ENCODE assay signal across 9 mouse cellular contexts in genomic region chr2:101652204-101652920, GRCm38 (mm10). TPM values are rescaled to one million over a fixed set of nuclear protein-coding genes. Genes with fewer than 3 reads are reported as not detected.
A peak's percentile ranks its signal among the peaks of the same experiment; 100 is the strongest.
DNase-seq lines count a peak whose midpoint lies in the region; ATAC-seq lines count a peak whose summit lies in the region.
"Had no signal": no experiment of that assay in that cellular context is flagged by ENCODE, and none has a peak within 500 bp of the region (broad histone marks: within the 10 kb centered on the region; RNA-seq: fewer than 3 reads in every experiment).

No protein-coding gene starts in this region.

- H3K4me2 ChIP-seq in heart, embryonic 16.5 days (ENCODE audit: low read depth, low read length), result peak overlapping the region; percentile 79
- peak overlapping the region; percentile 46 for H3K4me2 ChIP-seq in forebrain, embryonic 11.5 days (ENCODE audit: low read depth, low read length, severe bottlenecking)
- H3K4me2 ChIP-seq in liver, embryonic 12.5 days, result peak overlapping the region; percentile 58
- peak overlapping the region; percentile 54 for H3K4me2 ChIP-seq in stomach, embryonic 16.5 days (ENCODE audit: low read depth, low read length)

- peak overlapping the region; percentile 60 for H3K9ac ChIP-seq in heart, embryonic 16.5 days (ENCODE audit: low read length)
- H3K9ac ChIP-seq in forebrain, embryonic 11.5 days (ENCODE audit: low read length), result peak overlapping the region; percentile 30; the same call in 1 of the 2 replicates
- H3K9ac ChIP-seq in liver, embryonic 12.5 days, result no peak overlapping the region
- H3K9ac ChIP-seq in stomach, embryonic 16.5 days (ENCODE audit: low read length), result no peak overlapping the region

- no peak for ATAC-seq in heart, embryonic 16.5 days (replicated peaks; ENCODE audit: extremely low read depth, insufficient read depth, low FRiP score)
- peak; percentile 67 for ATAC-seq in forebrain, embryonic 11.5 days (replicated peaks; ENCODE audit: low FRiP score)
- peak; percentile 52 for ATAC-seq in liver, embryonic 12.5 days
- ATAC-seq in stomach, embryonic 16.5 days (ENCODE audit: insufficient read depth, low FRiP score), result no peak

- no peak for DNase-seq in heart, postnatal 14 days
- peak; percentile 71 for DNase-seq in Muller cell, postnatal 12 days (ENCODE audit: inconsistent ontology term)
- DNase-seq in forebrain, embryonic 11.5 days (ENCODE audit: low spot score), result no peak
- DNase-seq in left cerebral cortex, adult 9 months (ENCODE audit: low spot score in 2 of 2), result no peak
- DNase-seq in left cerebral cortex, postnatal 36 days (ENCODE audit: low spot score in 2 of 2), result no peak

- no peaks in the 10 kb centered on the region for H3K27me3 ChIP-seq in heart, embryonic 16.5 days (ENCODE audit: control insufficient read depth, insufficient read depth, low read length)
- no peaks in the 10 kb centered on the region for H3K27me3 ChIP-seq in forebrain, embryonic 11.5 days (ENCODE audit: control insufficient read depth, insufficient read depth, low read length)
- 0 out of 2 replicates have a peak, but pooled peaks cover 2% of the 10 kb centered on the region for H3K27me3 ChIP-seq in liver, embryonic 12.5 days (replicated peaks)
- no peaks in the 10 kb centered on the region for H3K27me3 ChIP-seq in stomach, embryonic 16.5 days (ENCODE audit: control insufficient read depth, insufficient read depth, low read length)

- peaks cover 5% of the 10 kb centered on the region; the same call in 1 of the 2 replicates for H3K4me1 ChIP-seq in heart, embryonic 16.5 days (ENCODE audit: control insufficient read depth, insufficient read depth, low read length)
- no peaks in the 10 kb centered on the region; the same call in 1 of the 2 replicates for H3K4me1 ChIP-seq in forebrain, embryonic 11.5 days (replicated peaks; ENCODE audit: control insufficient read depth, insufficient read depth, low read length)
- H3K4me1 ChIP-seq in liver, embryonic 12.5 days, result peaks cover 9% of the 10 kb centered on the region; the same call in 1 of the 2 replicates
- H3K4me1 ChIP-seq in stomach, embryonic 16.5 days (ENCODE audit: control insufficient read depth, insufficient read depth, low read length), result no peaks in the 10 kb centered on the region

- no peak overlapping the region for H3K27ac ChIP-seq in heart, embryonic 16.5 days (ENCODE audit: low read length)
- H3K27ac ChIP-seq in forebrain, embryonic 11.5 days (ENCODE audit: low read depth, low read length), result no peak overlapping the region
- H3K27ac ChIP-seq in liver, embryonic 12.5 days, result no peak overlapping the region
- H3K27ac ChIP-seq in stomach, embryonic 16.5 days (ENCODE audit: low read length), result no peak overlapping the region

- 36% methylated on average over 14 of the region's 14 CpGs for WGBS in heart, embryonic 16.5 days
- 43% methylated on average over 14 of the region's 14 CpGs for WGBS in forebrain, embryonic 11.5 days
- WGBS in liver, embryonic 12.5 days (ENCODE audit: insufficient replicate concordance), result 35% methylated on average over 14 of the region's 14 CpGs
- WGBS in stomach, embryonic 16.5 days, result 38% methylated on average over 14 of the region's 14 CpGs

- H3K36me3 ChIP-seq in heart, embryonic 16.5 days (ENCODE audit: control insufficient read depth, insufficient read depth), result no peaks in the 10 kb centered on the region
- H3K36me3 ChIP-seq in forebrain, embryonic 11.5 days (ENCODE audit: control insufficient read depth, insufficient read depth, low read length), result no peaks in the 10 kb centered on the region
- no peaks in the 10 kb centered on the region for H3K36me3 ChIP-seq in liver, embryonic 12.5 days
- H3K36me3 ChIP-seq in stomach, embryonic 16.5 days (ENCODE audit: control insufficient read depth, insufficient read depth, low read length), result no peaks in the 10 kb centered on the region

- intact Hi-C loops in heart, postnatal 14 days (cut with DNase I), result loop anchor here (2.0 kb wide), 2 partner anchors 54 to 126 kb away; no protein-coding TSS in a partner anchor
- intact Hi-C loops in left cerebral cortex, postnatal 36 days (cut with DNase I), result loop anchor here (2.0 to 5.0 kb wide), 2 partner anchors 56 to 180 kb away; no protein-coding TSS in a partner anchor

- H3K9me3 ChIP-seq in heart, embryonic 16.5 days (replicated peaks; ENCODE audit: control insufficient read depth, low read length), result no peaks in the 10 kb centered on the region
- no peaks in the 10 kb centered on the region for H3K9me3 ChIP-seq in forebrain, embryonic 11.5 days (ENCODE audit: control insufficient read depth, low read length)
- no peaks in the 10 kb centered on the region for H3K9me3 ChIP-seq in liver, embryonic 12.5 days (replicated peaks)
- no peaks in the 10 kb centered on the region for H3K9me3 ChIP-seq in stomach, embryonic 16.5 days (replicated peaks; ENCODE audit: control insufficient read depth, low read length)

- peak overlapping the region; percentile 48 for H3K4me3 ChIP-seq in heart, embryonic 16.5 days (ENCODE audit: low read length)
- H3K4me3 ChIP-seq in forebrain, embryonic 11.5 days (ENCODE audit: low read depth, low read length), result peak overlapping the region; percentile 14
- peak overlapping the region; percentile 23 for H3K4me3 ChIP-seq in liver, embryonic 12.5 days
- H3K4me3 ChIP-seq in stomach, embryonic 16.5 days (replicated peaks; ENCODE audit: low read length), result peak overlapping the region; percentile 32

RNA-seq across cellular contexts. Expression of gene B230118H07Rik, which starts 3.0 kb away (rescaled TPM):
- 60.3 and 63.3 TPM in 2 replicates for polyA plus RNA-seq in heart, embryonic 16.5 days (2015; fragmentation: Nextera tagmentation; extraction: Ambion mirVana)
- total RNA-seq in heart, postnatal 14 days (2021), result 10 to 100 TPM; 69.2 to 69.8 TPM
- 60.7 and 60.8 TPM in 2 replicates for polyA plus RNA-seq in forebrain, embryonic 11.5 days (2014; fragmentation: Nextera tagmentation; extraction: Ambion mirVana)
- polyA plus RNA-seq in liver, embryonic 12.5 days (2016; fragmentation: Nextera tagmentation; extraction: Ambion mirVana), result 21.8 and 22.2 TPM in 2 replicates
- polyA plus RNA-seq in stomach, embryonic 16.5 days (2015; fragmentation: Nextera tagmentation; extraction: Ambion mirVana), result 45.6 and 50.3 TPM in 2 replicates
- total RNA-seq in left cerebral cortex, postnatal 36 days (2021), result 10 to 100 TPM; 26.3 to 29.4 TPM

RNA-seq across cellular contexts. Expression of gene Rag1, which starts 3.1 kb away (rescaled TPM):
- 6.4 and 15.8 TPM in 2 replicates for polyA plus RNA-seq in heart, embryonic 16.5 days (2015; fragmentation: Nextera tagmentation; extraction: Ambion mirVana)
- 10 to 100 TPM in 1 of 2 experiments, 1 to 10 TPM in 1; 1.1 to 29.2 TPM for total RNA-seq in heart, postnatal 14 days (2021)
- polyA plus RNA-seq in forebrain, embryonic 11.5 days (2014; fragmentation: Nextera tagmentation; extraction: Ambion mirVana), result 0.08 and 0.27 TPM in 2 replicates
- 0.04 TPM in 2 replicates for polyA plus RNA-seq in liver, embryonic 12.5 days (2016; fragmentation: Nextera tagmentation; extraction: Ambion mirVana)
- polyA plus RNA-seq in stomach, embryonic 16.5 days (2015; fragmentation: Nextera tagmentation; extraction: Ambion mirVana), result 0.04 and 0.17 TPM in 2 replicates
- total RNA-seq in left cerebral cortex, postnatal 36 days (2021), result under 1 TPM; 0.25 to 0.29 TPM

RNA-seq across cellular contexts. Expression of gene Traf6, which starts 25.9 kb away (rescaled TPM):
- 5.8 and 6.2 TPM in 2 replicates for polyA plus RNA-seq in heart, embryonic 16.5 days (2015; fragmentation: Nextera tagmentation; extraction: Ambion mirVana)
- total RNA-seq in heart, postnatal 14 days (2021), result 10 to 100 TPM; 10.7 to 11.5 TPM
- 24.2 and 24.5 TPM in 2 replicates for polyA plus RNA-seq in forebrain, embryonic 11.5 days (2014; fragmentation: Nextera tagmentation; extraction: Ambion mirVana)
- 6.3 and 7.2 TPM in 2 replicates for polyA plus RNA-seq in liver, embryonic 12.5 days (2016; fragmentation: Nextera tagmentation; extraction: Ambion mirVana)
- polyA plus RNA-seq in stomach, embryonic 16.5 days (2015; fragmentation: Nextera tagmentation; extraction: Ambion mirVana), result 9.1 and 9.5 TPM in 2 replicates
- 10 to 100 TPM; 10.3 to 11.5 TPM for total RNA-seq in left cerebral cortex, postnatal 36 days (2021)

RNA-seq across cellular contexts. Expression of gene Rag2, which starts 27.8 kb away (rescaled TPM):
- 3.8 and 13.2 TPM in 2 replicates for polyA plus RNA-seq in heart, embryonic 16.5 days (2015; fragmentation: Nextera tagmentation; extraction: Ambion mirVana)
- total RNA-seq in heart, postnatal 14 days (2021), result 1 to 10 TPM in 1 of 2 experiments, under 1 TPM in 1; 0.14 to 2.4 TPM
- polyA plus RNA-seq in forebrain, embryonic 11.5 days (2014; fragmentation: Nextera tagmentation; extraction: Ambion mirVana), result not detected in 2 replicates
- 0.30 and 0.37 TPM in 2 replicates for polyA plus RNA-seq in liver, embryonic 12.5 days (2016; fragmentation: Nextera tagmentation; extraction: Ambion mirVana)
- polyA plus RNA-seq in stomach, embryonic 16.5 days (2015; fragmentation: Nextera tagmentation; extraction: Ambion mirVana), result 0.28 TPM in 1 of 2 replicates, not detected in the other
- not detected for total RNA-seq in left cerebral cortex, postnatal 36 days (2021)
- polyA plus RNA-seq: gonadal fat pad, adult 2 months had no signal

Comparison
In these comparisons a context has a peak if more than half of its experiments do, and no peak if none do; other contexts are left out.
1. ATAC-seq: peak in forebrain, embryonic 11.5 days (single experiment) and liver, embryonic 12.5 days (single experiment); none in heart, embryonic 16.5 days (single experiment) and stomach, embryonic 16.5 days (single experiment).
2. H3K9ac ChIP-seq: peak in heart, embryonic 16.5 days (single experiment) and forebrain, embryonic 11.5 days (single experiment); none in liver, embryonic 12.5 days (single experiment) and stomach, embryonic 16.5 days (single experiment).
3. Peak in every context shown above with its lines, with median percentiles within 50 percentile points of each other: H3K4me2 ChIP-seq and H3K4me3 ChIP-seq.